Mouse (Mus musculus) brain, embryonic 14.5 days (tissue): Measurements from ENCODE around the gene Pafah1b1.

Source experiments
- CTCF ChIP-seq: fragments of 200-500 bp; IDR thresholded peaks from 2 replicates; pipeline ENCODE4 v1.5.1; 2012; ENCODE audit warnings: inconsistent platforms, mild to moderate bottlenecking, moderate library complexity, borderline replicate concordance; ENCODE audit not compliant: insufficient read depth, insufficient read length; ENCODE audit errors: extremely low read depth
- POLR2A ChIP-seq: fragments of 200-500 bp; IDR thresholded peaks from 2 replicates; pipeline ENCODE4 v1.6.1; 2012; ENCODE audit warnings: mild to moderate bottlenecking, inconsistent platforms, borderline replicate concordance; ENCODE audit not compliant: poor library complexity, insufficient read depth, insufficient read length, severe bottlenecking; ENCODE audit errors: extremely low read depth

DNA sequence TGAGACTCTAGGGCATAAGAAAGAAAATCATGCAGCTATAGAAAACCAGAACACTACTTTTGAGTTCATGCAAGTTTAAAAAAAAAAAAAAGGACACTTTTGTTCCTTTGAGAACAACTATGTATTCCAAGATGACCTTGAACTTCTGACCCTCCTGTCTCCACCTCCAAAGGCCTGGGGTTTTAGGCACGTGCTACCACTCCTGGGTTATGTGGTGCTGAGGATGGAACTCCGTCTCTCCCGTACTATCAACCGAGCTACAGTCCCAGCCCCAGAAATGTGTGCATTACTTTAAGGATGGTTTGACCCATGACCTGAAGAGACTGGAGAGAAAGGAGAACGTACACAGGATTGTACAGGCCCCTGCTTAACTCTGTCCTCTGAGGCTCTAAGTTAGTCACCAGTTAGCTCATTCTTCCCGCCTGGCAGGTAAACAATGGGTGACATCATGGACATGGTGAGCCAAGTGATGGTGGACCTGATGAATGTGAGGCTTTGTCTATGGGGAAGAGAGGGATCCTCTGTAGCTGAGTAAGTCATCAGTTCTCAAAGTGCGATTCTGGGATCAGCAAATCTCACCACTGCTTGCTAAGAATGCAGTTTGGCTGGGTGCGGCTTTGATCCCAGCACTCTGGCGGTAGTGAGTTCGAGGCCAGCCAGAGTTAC, 39.6 kb upstream of the Pafah1b1 start:
- TF ChIP-seq CTCF, result no peak
- no peak for TF ChIP-seq POLR2A
